Mouse (Mus musculus): ENCODE measurements around the gene Mettl15.
"Not testable (repeated sequence)": the region's sequence is repeated elsewhere in the genome, so short reads cannot be mapped to it uniquely, and the experiment has no call there.

Gene Mettl15

GRCm38 (mm10) chr2:109280600-109281340 lies at the start of gene Mettl15, which contains the start of gene Kif18a:
Mettl15 (minus strand) TSS chr2:109280748.
Kif18a (plus strand) TSS chr2:109280738.
- DNase-seq (ENCODE audit: low read depth, low spot score), result peak; percentile 96

- DNase-seq (ENCODE audit: low read depth, low spot score), result no peak
These were observed 30.8 kb upstream of the Mettl15 start for GRCm38 (mm10) chr2:109311369-109311768.

- no peak for DNase-seq (ENCODE audit: low read depth, low spot score)
These were observed 23.1 kb upstream of the Mettl15 start for GRCm38 (mm10) chr2:109303638-109304037.

GRCm38 (mm10) chr2:109302234-109302633 lies 21.7 kb upstream of the Mettl15 start:
- DNase-seq (ENCODE audit: low read depth, low spot score), result no peak

- DNase-seq (ENCODE audit: low read depth, low spot score), result no peak
These were observed 17.6 kb upstream of the Mettl15 start for GRCm38 (mm10) chr2:109298160-109298559.

GRCm38 (mm10) chr2:109296264-109296663 lies 15.7 kb upstream of the Mettl15 start:
- no peak for DNase-seq (ENCODE audit: low read depth, low spot score)

GRCm38 (mm10) chr2:109289327-109289726 lies 8.8 kb upstream of the Mettl15 start:
- DNase-seq (ENCODE audit: low read depth, low spot score), result no peak

- DNase-seq (ENCODE audit: low read depth, low spot score), result peak; percentile 71
These were observed 3.6 kb upstream of the Mettl15 start for GRCm38 (mm10) chr2:109284121-109284520.

GRCm38 (mm10) chr2:109281341-109281690 lies 768 bp upstream of the Mettl15 start:
- DNase-seq (ENCODE audit: low read depth, low spot score), result no peak

GRCm38 (mm10) chr2:109280272-109280599 lies 312 bp downstream of the Mettl15 start:
- DNase-seq (ENCODE audit: low read depth, low spot score), result no peak

GRCm38 (mm10) chr2:109278036-109278435 lies 2.5 kb downstream of the Mettl15 start:
- DNase-seq (ENCODE audit: low read depth, low spot score), result peak; percentile 44

GRCm38 (mm10) chr2:109277593-109277992 lies 3.0 kb downstream of the Mettl15 start:
- DNase-seq (ENCODE audit: low read depth, low spot score), result no peak

GRCm38 (mm10) chr2:109273098-109273497 lies 7.5 kb downstream of the Mettl15 start:
- DNase-seq (ENCODE audit: low read depth, low spot score), result no peak

- DNase-seq (ENCODE audit: low read depth, low spot score), result no peak
These were observed 17.8 kb downstream of the Mettl15 start for GRCm38 (mm10) chr2:109262779-109263178.

- no peak for DNase-seq (ENCODE audit: low read depth, low spot score)
These were observed 38.6 kb downstream of the Mettl15 start for GRCm38 (mm10) chr2:109241947-109242346.

GRCm38 (mm10) chr2:109235741-109236140 lies 44.8 kb downstream of the Mettl15 start:
- no peak for DNase-seq (ENCODE audit: low read depth, low spot score)

GRCm38 (mm10) chr2:109233876-109234275 lies 46.7 kb downstream of the Mettl15 start:
- no peak for DNase-seq (ENCODE audit: low read depth, low spot score)

GRCm38 (mm10) chr2:109230443-109230842 lies 50.1 kb downstream of the Mettl15 start:
- DNase-seq (ENCODE audit: low read depth, low spot score), result no peak

GRCm38 (mm10) chr2:109227196-109227595 lies 53.4 kb downstream of the Mettl15 start:
- no peak for DNase-seq (ENCODE audit: low read depth, low spot score)

GRCm38 (mm10) chr2:109221470-109221869 lies 59.1 kb downstream of the Mettl15 start:
- DNase-seq (ENCODE audit: low read depth, low spot score), result no peak

- not testable (repeated sequence) for DNase-seq (ENCODE audit: low read depth, low spot score)
These were observed 63.9 kb downstream of the Mettl15 start for GRCm38 (mm10) chr2:109216678-109217077.

GRCm38 (mm10) chr2:109210641-109211040 lies 69.9 kb downstream of the Mettl15 start:
- not testable (repeated sequence) for DNase-seq (ENCODE audit: low read depth, low spot score)

GRCm38 (mm10) chr2:109208032-109208431 lies 72.5 kb downstream of the Mettl15 start:
- DNase-seq (ENCODE audit: low read depth, low spot score), result no peak

- no peak for DNase-seq (ENCODE audit: low read depth, low spot score)
These were observed 97.6 kb downstream of the Mettl15 start for GRCm38 (mm10) chr2:109182993-109183392.
